Mouse (Mus musculus): ENCODE results near the gene Slc24a4. TPM values are rescaled to one million over a fixed set of nuclear protein-coding genes. Genes with fewer than 3 reads are reported as not detected.
"Not testable (repeated sequence)": the region's sequence is repeated elsewhere in the genome, so short reads cannot be mapped to it uniquely, and the experiment has no call there.

The Slc24a4 gene
- total and polyA plus RNA-seq, 3 experiments, result 0.23 to 0.69 (median 0.34) TPM

DNA sequence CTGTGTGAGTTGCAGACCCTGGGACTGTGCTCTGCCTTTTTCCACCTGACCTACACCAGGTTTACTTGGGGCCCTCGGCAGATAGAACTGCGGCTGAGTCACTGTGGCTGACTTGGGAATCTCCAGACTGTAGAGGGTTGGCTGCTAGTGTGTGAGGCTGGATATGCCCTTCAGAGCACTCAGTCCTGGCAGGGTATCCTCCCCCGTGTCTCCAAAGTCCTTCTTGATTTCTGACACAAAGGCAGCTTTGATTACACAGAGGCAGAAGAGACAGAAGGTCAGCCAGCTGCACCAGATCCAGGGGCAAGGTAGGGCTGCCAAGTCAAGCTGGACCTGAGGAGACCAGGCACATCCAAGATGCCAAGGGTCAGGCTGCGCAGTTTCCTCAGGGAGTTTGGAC lies 142.9 kb downstream of the Slc24a4 start:
- H3K4me3 ChIP-seq (replicated peaks in 1 of 3; ENCODE audit: low read depth in 2 of 3, low read length in 2 of 3, poor library complexity in 1 of 3), result no peak overlapping the region
- H3K27me3 ChIP-seq (replicated peaks), result no peaks in the 10 kb centered on the region
- TF ChIP-seq GABPA (IDR thresholded peaks at IDR 0.05; ENCODE audit: insufficient replicate concordance, low read depth, low read length) (no peak), ELF1 (IDR thresholded peaks at IDR 0.05; ENCODE audit: low read depth, low read length) (no peak), HCFC1 (IDR thresholded peaks at IDR 0.05; ENCODE audit: low read depth, low read length) (no peak), MAX (IDR thresholded peaks at IDR 0.05; ENCODE audit: low read length) (no peak), SMC3 (IDR thresholded peaks at IDR 0.05; ENCODE audit: low read depth, low read length) (no peak), RAD21 (IDR thresholded peaks at IDR 0.05; ENCODE audit: low read depth, low read length) (no peak), JUND (conservative IDR thresholded peaks at IDR 0.05; ENCODE audit: low read depth, low read length) (no peak), POLR2AphosphoS2 (IDR thresholded peaks at IDR 0.05; ENCODE audit: low read depth, low read length) (no peak), PAX5 (IDR thresholded peaks at IDR 0.05; ENCODE audit: low read length) (no peak)
- H3K9me3 ChIP-seq (replicated peaks; ENCODE audit: low read length), result no peaks in the 10 kb centered on the region
- in situ Hi-C loops (cut with MboI; ENCODE audit: low pct_ligation_motif_present, low pct_unique_long_range_greater_than_20kb, low sequenced_read_pairs) (no loop called here), dilution Hi-C loops (cut with MboI; ENCODE audit: extremely low pct_ligation_motif_present, extremely low pct_unique_long_range_greater_than_20kb, low sequenced_read_pairs) (no loop called here)
- no peaks in the 10 kb centered on the region for H3K79me2 ChIP-seq (replicated peaks; ENCODE audit: control insufficient read depth, extremely low read depth, insufficient read depth, poor library complexity, severe bottlenecking)
- no peak overlapping the region for H3K4me2 ChIP-seq (ENCODE audit: insufficient read depth, low read depth, poor library complexity, severe bottlenecking)
- H3K27ac ChIP-seq (ENCODE audit: insufficient read depth, low read depth), result no peak overlapping the region
- no peak overlapping the region for H3K9ac ChIP-seq (ENCODE audit: insufficient read depth, low read depth)
- H3K4me1 ChIP-seq (ENCODE audit: control insufficient read depth in 1 of 2, insufficient read depth in 2 of 2), result peaks cover 4 to 12% of the 10 kb centered on the region in 2 experiments; a peak in 3 of 4 replicates
- no peak for DNase-seq (ENCODE audit: extremely low read depth)
- no peaks in the 10 kb centered on the region for H3K36me3 ChIP-seq (replicated peaks in 1 of 2; ENCODE audit: control insufficient read depth in 1 of 2, insufficient read depth in 1 of 2, low read length in 1 of 2)

GRCm38 (mm10) chr12:102275833-102276443 lies 147.4 kb downstream of the Slc24a4 start:
- TF ChIP-seq MEF2A (IDR thresholded peaks at IDR 0.05; ENCODE audit: borderline replicate concordance, low read depth, low read length), result no peak
- TF ChIP-seq MAZ (IDR thresholded peaks at IDR 0.05; ENCODE audit: low read depth, low read length), result no peak
- TF ChIP-seq TCF12 (IDR thresholded peaks at IDR 0.05; ENCODE audit: low read depth, low read length), result 0 out of 2 replicates have a peak, but pooled peaks have one; percentile 14
- no peak for TF ChIP-seq CTCF (conservative IDR thresholded peaks at IDR 0.05 in 1 of 2, IDR thresholded peaks at IDR 0.05 in 1 of 2; ENCODE audit: low read depth in 2 of 2, low read length in 2 of 2)
- peak; percentile 94 for TF ChIP-seq ZKSCAN1 (IDR thresholded peaks at IDR 0.05; ENCODE audit: borderline replicate concordance, low read depth, low read length)
- no peak for TF ChIP-seq KAT2A (IDR thresholded peaks at IDR 0.05; ENCODE audit: insufficient replicate concordance, low read length)
- no peak for TF ChIP-seq RCOR1 (conservative IDR thresholded peaks at IDR 0.05; ENCODE audit: low read depth, low read length)
- no peak for TF ChIP-seq PAX5 (IDR thresholded peaks at IDR 0.05; ENCODE audit: low read length)
- TF ChIP-seq POLR2AphosphoS2 (IDR thresholded peaks at IDR 0.05; ENCODE audit: low read depth, low read length), result no peak
- TF ChIP-seq USF1 (IDR thresholded peaks at IDR 0.05; ENCODE audit: low read depth, low read length), result no peak
- TF ChIP-seq TBP (conservative IDR thresholded peaks at IDR 0.05; ENCODE audit: low read depth, low read length), result no peak
- no peak for TF ChIP-seq RAD21 (IDR thresholded peaks at IDR 0.05; ENCODE audit: low read depth, low read length)
- TF ChIP-seq JUND (conservative IDR thresholded peaks at IDR 0.05; ENCODE audit: low read depth, low read length), result no peak
- TF ChIP-seq ZMIZ1 (IDR thresholded peaks at IDR 0.05; ENCODE audit: low read depth, low read length), result no peak
- no peak for TF ChIP-seq MAFK (IDR thresholded peaks at IDR 0.05; ENCODE audit: insufficient replicate concordance, low read length)
- no peak for TF ChIP-seq MAX (IDR thresholded peaks at IDR 0.05; ENCODE audit: low read length)
- no peak for TF ChIP-seq ZNF384 (IDR thresholded peaks at IDR 0.05; ENCODE audit: low read depth, low read length)
- Histone ChIP-seq H3K27me3 (replicated peaks) (peaks cover 6% of the 10 kb centered on the region), H3K4me2 (ENCODE audit: insufficient read depth, low read depth, poor library complexity, severe bottlenecking) (no peak overlapping the region), H3K9me3 (replicated peaks; ENCODE audit: low read length) (peaks cover 13% of the 10 kb centered on the region), H3K36me3 (replicated peaks in 1 of 2; ENCODE audit: control insufficient read depth in 1 of 2, insufficient read depth in 1 of 2, low read length in 1 of 2) (no peaks in the 10 kb centered on the region), H3K4me3 (replicated peaks in 1 of 3; ENCODE audit: low read depth in 2 of 3, low read length in 2 of 3, poor library complexity in 1 of 3) (no peak overlapping the region), H3K4me1 (ENCODE audit: control insufficient read depth in 1 of 2, insufficient read depth in 2 of 2) (peaks cover 4 to 12% of the 10 kb centered on the region in 2 experiments; a peak in 3 of 4 replicates), H3K27ac (ENCODE audit: insufficient read depth, low read depth) (no peak overlapping the region), H3K79me2 (replicated peaks; ENCODE audit: control insufficient read depth, extremely low read depth, insufficient read depth, poor library complexity, severe bottlenecking) (no peaks in the 10 kb centered on the region), H3K9ac (ENCODE audit: insufficient read depth, low read depth) (no peak overlapping the region)
- dilution Hi-C loops (cut with MboI; ENCODE audit: extremely low pct_ligation_motif_present, extremely low pct_unique_long_range_greater_than_20kb, low sequenced_read_pairs), result no loop called here
- no peak for DNase-seq (ENCODE audit: extremely low read depth)
- in situ Hi-C loops (cut with MboI; ENCODE audit: low pct_ligation_motif_present, low pct_unique_long_range_greater_than_20kb, low sequenced_read_pairs), result no loop called here

- H3K79me2 ChIP-seq (replicated peaks; ENCODE audit: control insufficient read depth, extremely low read depth, insufficient read depth, poor library complexity, severe bottlenecking); H3K9ac ChIP-seq (ENCODE audit: insufficient read depth, low read depth); H3K36me3 ChIP-seq (replicated peaks in 1 of 2; ENCODE audit: control insufficient read depth in 1 of 2, insufficient read depth in 1 of 2, low read length in 1 of 2); DNase-seq (ENCODE audit: extremely low read depth); dilution Hi-C loops (cut with MboI; ENCODE audit: extremely low pct_ligation_motif_present, extremely low pct_unique_long_range_greater_than_20kb, low sequenced_read_pairs); H3K4me3 ChIP-seq (replicated peaks in 1 of 3; ENCODE audit: low read depth in 2 of 3, low read length in 2 of 3, poor library complexity in 1 of 3); H3K27ac ChIP-seq (ENCODE audit: insufficient read depth, low read depth); H3K4me2 ChIP-seq (ENCODE audit: insufficient read depth, low read depth, poor library complexity, severe bottlenecking): not testable (repeated sequence)
- Histone ChIP-seq H3K9me3 (replicated peaks; ENCODE audit: low read length) (peaks cover 19% of the 10 kb centered on the region), H3K4me1 (ENCODE audit: control insufficient read depth in 1 of 2, insufficient read depth in 2 of 2) (peaks cover 7 to 27% of the 10 kb centered on the region in 2 experiments; a peak in 3 of 4 replicates), H3K27me3 (replicated peaks) (peaks cover 17% of the 10 kb centered on the region)
- in situ Hi-C loops (cut with MboI; ENCODE audit: low pct_ligation_motif_present, low pct_unique_long_range_greater_than_20kb, low sequenced_read_pairs), result loop anchor here (5.0 kb wide), 1 partner anchor 102 kb away; no protein-coding TSS in a partner anchor
These were observed 151.8 kb downstream of the Slc24a4 start for GRCm38 (mm10) chr12:102280290-102280689.
